In the genomic region with DNA sequence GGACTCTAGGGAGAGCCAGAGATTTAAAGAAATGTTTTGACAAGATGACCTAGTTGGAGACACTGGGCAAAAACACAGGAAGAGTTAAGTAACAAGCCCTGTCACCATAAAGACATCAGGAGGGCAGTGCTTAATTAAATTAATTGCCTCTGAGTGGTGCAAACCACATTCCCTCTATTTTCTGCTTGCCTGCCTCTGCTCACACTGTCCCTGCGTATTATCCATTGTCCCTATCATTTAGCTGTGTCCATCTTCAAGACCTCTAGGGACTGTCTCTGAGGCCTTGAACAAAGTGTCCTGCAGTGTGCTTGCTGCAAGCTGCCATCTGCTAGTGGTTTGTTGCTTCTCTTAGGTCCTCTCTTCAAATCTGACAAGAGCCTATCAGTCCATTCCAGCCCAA, we compare ENCODE assay signal across 14 mouse cellular contexts.
A peak's percentile ranks its signal among the peaks of the same experiment; 100 is the strongest.
DNase-seq lines count a peak whose midpoint lies in the region; ATAC-seq and TF ChIP-seq lines count a peak whose summit lies in the region.
"Had no signal": no experiment of that assay in that cellular context is flagged by ENCODE, and none has a peak within 500 bp of the region (broad histone marks: within the 10 kb centered on the region; RNA-seq: fewer than 3 reads in every experiment).

No protein-coding gene starts in this region.

- DNase-seq in hindbrain, embryonic 10.5 days (ENCODE audit: low spot score): no peak
- DNase-seq in hindbrain, embryonic 14.5 days (ENCODE audit: low spot score): no peak
- DNase-seq in lung, postnatal 0 days (ENCODE audit: low spot score): peak; percentile 58
- no peak for DNase-seq in lung, postnatal 14 days
- peak; percentile 88 for DNase-seq in retina, embryonic 14.5 days (ENCODE audit: low spot score)
- DNase-seq in ovary, postnatal 10 days (ENCODE audit: low spot score): no peak
- DNase-seq in cerebellum, postnatal 14 days: no peak
- DNase-seq: adrenal gland, adult 2 months; cerebellum, adult 9-11 months; lung, adult 18-20 months; right cerebral cortex, postnatal 4 days; thymus, postnatal 25 days had no signal

- no peak for TF ChIP-seq CTCF in lung, postnatal 0 days (IDR thresholded peaks at IDR 0.05)

- no peak overlapping the region for H3K9ac ChIP-seq in hindbrain, embryonic 14.5 days
- no peak overlapping the region for H3K9ac ChIP-seq in lung, postnatal 0 days (replicated peaks; ENCODE audit: low read depth)
- H3K9ac ChIP-seq in embryonic facial prominence, embryonic 12.5 days: no peak overlapping the region

- no peak overlapping the region for H3K4me3 ChIP-seq in hindbrain, embryonic 10.5 days
- H3K4me3 ChIP-seq in hindbrain, embryonic 14.5 days (replicated peaks; ENCODE audit: low read length): no peak overlapping the region
- H3K4me3 ChIP-seq in lung, postnatal 0 days (ENCODE audit: low read depth, low read length): no peak overlapping the region
- no peak overlapping the region for H3K4me3 ChIP-seq in embryonic facial prominence, embryonic 12.5 days

- no peaks in the 10 kb centered on the region for H3K9me3 ChIP-seq in hindbrain, embryonic 10.5 days
- no peaks in the 10 kb centered on the region for H3K9me3 ChIP-seq in hindbrain, embryonic 14.5 days (ENCODE audit: control insufficient read depth, low read length)
- no peaks in the 10 kb centered on the region for H3K9me3 ChIP-seq in lung, postnatal 0 days (ENCODE audit: low read length)
- H3K9me3 ChIP-seq in embryonic facial prominence, embryonic 12.5 days: no peaks in the 10 kb centered on the region

- ATAC-seq in hindbrain, embryonic 14.5 days (ENCODE audit: low FRiP score): no peak
- ATAC-seq in lung, postnatal 0 days: peak; percentile 19; the same call in 1 of the 2 replicates
- no peak; the same call in 1 of the 2 replicates for ATAC-seq in embryonic facial prominence, embryonic 12.5 days (ENCODE audit: insufficient number of reproducible peaks, insufficient read depth, low FRiP score, low TSS enrichment)
- ATAC-seq: forebrain, embryonic 14.5 days had no signal

- H3K27ac ChIP-seq in hindbrain, embryonic 10.5 days: peak overlapping the region; percentile 69
- no peak overlapping the region for H3K27ac ChIP-seq in hindbrain, embryonic 14.5 days
- H3K27ac ChIP-seq in lung, postnatal 0 days (ENCODE audit: low read length): no peak overlapping the region
- H3K27ac ChIP-seq in embryonic facial prominence, embryonic 12.5 days: peak overlapping the region; percentile 46

- no peak for TF ChIP-seq EP300 in lung, postnatal 0 days (IDR thresholded peaks at IDR 0.05)

- WGBS in hindbrain, embryonic 10.5 days: 61% methylated on average over 1 of the region's 1 CpGs
- 17% methylated on average over 1 of the region's 1 CpGs for WGBS in hindbrain, embryonic 14.5 days
- 76% methylated on average over 1 of the region's 1 CpGs for WGBS in lung, postnatal 0 days
- 37% methylated on average over 1 of the region's 1 CpGs for WGBS in embryonic facial prominence, embryonic 12.5 days

- no peak overlapping the region for H3K4me2 ChIP-seq in hindbrain, embryonic 14.5 days (replicated peaks)
- no peak overlapping the region for H3K4me2 ChIP-seq in lung, postnatal 0 days (replicated peaks; ENCODE audit: low read depth, low read length)
- H3K4me2 ChIP-seq in embryonic facial prominence, embryonic 12.5 days (replicated peaks): no peak overlapping the region

- H3K36me3 ChIP-seq in hindbrain, embryonic 10.5 days: no peaks in the 10 kb centered on the region
- no peaks in the 10 kb centered on the region for H3K36me3 ChIP-seq in hindbrain, embryonic 14.5 days (replicated peaks; ENCODE audit: control insufficient read depth, insufficient read depth)
- H3K36me3 ChIP-seq in lung, postnatal 0 days (ENCODE audit: insufficient read depth, low read length): no peaks in the 10 kb centered on the region
- H3K36me3 ChIP-seq in embryonic facial prominence, embryonic 12.5 days: no peaks in the 10 kb centered on the region

- H3K27me3 ChIP-seq in hindbrain, embryonic 10.5 days (ENCODE audit: insufficient read depth, poor library complexity, severe bottlenecking): peaks cover under 1% of the 10 kb centered on the region; the same call in 1 of the 2 replicates
- no peaks in the 10 kb centered on the region for H3K27me3 ChIP-seq in hindbrain, embryonic 14.5 days (ENCODE audit: control insufficient read depth, insufficient read depth, low read length)
- H3K27me3 ChIP-seq in lung, postnatal 0 days (replicated peaks; ENCODE audit: insufficient read depth, low read length): no peaks in the 10 kb centered on the region
- H3K27me3 ChIP-seq in embryonic facial prominence, embryonic 12.5 days: no peaks in the 10 kb centered on the region

- H3K4me1 ChIP-seq in hindbrain, embryonic 10.5 days (replicated peaks): peaks cover 41% of the 10 kb centered on the region
- peaks cover 14% of the 10 kb centered on the region for H3K4me1 ChIP-seq in hindbrain, embryonic 14.5 days (replicated peaks; ENCODE audit: control insufficient read depth, insufficient read depth, low read length)
- no peaks in the 10 kb centered on the region for H3K4me1 ChIP-seq in lung, postnatal 0 days (ENCODE audit: insufficient read depth, low read depth, low read length)
- peaks cover 38% of the 10 kb centered on the region for H3K4me1 ChIP-seq in embryonic facial prominence, embryonic 12.5 days

Comparison
In these comparisons a context has a peak if more than half of its experiments do, and no peak if none do; other contexts are left out.
1. DNase-seq: peak in lung, postnatal 0 days (single experiment) and retina, embryonic 14.5 days (single experiment); none in hindbrain, embryonic 10.5 days (single experiment), hindbrain, embryonic 14.5 days (single experiment), lung, postnatal 14 days (single experiment), ovary, postnatal 10 days (single experiment) and cerebellum, postnatal 14 days (0 of 2).
2. H3K27ac ChIP-seq: peak in hindbrain, embryonic 10.5 days (single experiment) and embryonic facial prominence, embryonic 12.5 days (single experiment); none in hindbrain, embryonic 14.5 days (single experiment) and lung, postnatal 0 days (single experiment).